Mouse (Mus musculus) splenic B cell, adult 2 months (primary cell): ENCODE results near the gene Uqcrq.

Source experiments
- DNase-seq: peaks from one replicate; pipeline ENCODE4 v3.0.0-alpha.2; 2011; ENCODE audit warnings: low read depth, low spot score
- H3K27me3 ChIP-seq: 2 replicates; pipeline ENCODE4 v1.6.1; 2012; ENCODE audit warnings: mild to moderate bottlenecking, low read length, moderate library complexity, mixed read lengths; ENCODE audit not compliant: control insufficient read depth, poor library complexity, insufficient read depth, severe bottlenecking
- H3K36me3 ChIP-seq: 2 replicates; pipeline ENCODE4 v1.6.1; 2012; ENCODE audit warnings: mild to moderate bottlenecking, low read length, moderate library complexity, mixed read lengths; ENCODE audit not compliant: control insufficient read depth, poor library complexity, insufficient read depth, severe bottlenecking

Uqcrq gene

DNA sequence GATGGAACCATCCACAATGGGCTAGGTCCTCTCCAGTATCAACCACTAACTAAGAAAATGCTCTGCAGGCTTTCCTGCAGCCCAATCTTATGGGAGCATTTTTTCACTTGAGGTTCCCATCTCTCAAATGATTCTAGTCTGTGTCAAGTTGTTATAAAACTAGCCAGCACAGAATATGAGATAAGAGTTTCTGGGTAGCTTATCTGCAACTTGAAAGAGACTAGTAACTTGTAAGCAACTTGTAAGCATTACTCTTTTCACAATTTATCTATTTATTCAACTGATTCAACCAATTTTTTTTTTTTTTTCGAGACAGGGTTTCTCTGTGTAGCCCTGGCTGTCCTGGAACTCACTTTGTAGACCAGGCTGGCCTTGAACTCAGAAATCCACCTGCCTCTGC, 27.0 kb downstream of the Uqcrq start:
- no peak for DNase-seq
- no peaks in the 10 kb centered on the region for H3K27me3 ChIP-seq
- H3K36me3 ChIP-seq, result peaks cover 30% of the 10 kb centered on the region

DNA sequence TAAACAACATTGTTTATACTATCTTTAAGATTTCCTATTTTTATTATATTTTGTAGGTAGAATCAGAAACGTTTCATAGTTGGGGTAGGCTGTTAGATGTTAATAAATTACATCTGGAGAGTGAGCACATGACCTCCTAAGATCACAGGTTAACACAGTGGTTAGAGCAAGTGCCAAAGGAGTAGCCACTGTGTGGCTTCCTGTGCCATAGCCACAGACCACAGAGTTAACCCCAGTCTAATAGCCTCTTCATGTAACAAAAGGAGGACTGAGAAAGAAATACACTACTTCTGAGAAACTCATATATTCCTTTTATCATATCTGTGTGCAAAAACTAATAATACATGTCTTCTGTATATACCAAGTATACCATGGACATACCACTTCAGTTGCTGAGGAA, 36.8 kb downstream of the Uqcrq start:
- DNase-seq, result no peak
- peaks cover 22% of the 10 kb centered on the region for H3K36me3 ChIP-seq
- H3K27me3 ChIP-seq, result no peaks in the 10 kb centered on the region

DNA sequence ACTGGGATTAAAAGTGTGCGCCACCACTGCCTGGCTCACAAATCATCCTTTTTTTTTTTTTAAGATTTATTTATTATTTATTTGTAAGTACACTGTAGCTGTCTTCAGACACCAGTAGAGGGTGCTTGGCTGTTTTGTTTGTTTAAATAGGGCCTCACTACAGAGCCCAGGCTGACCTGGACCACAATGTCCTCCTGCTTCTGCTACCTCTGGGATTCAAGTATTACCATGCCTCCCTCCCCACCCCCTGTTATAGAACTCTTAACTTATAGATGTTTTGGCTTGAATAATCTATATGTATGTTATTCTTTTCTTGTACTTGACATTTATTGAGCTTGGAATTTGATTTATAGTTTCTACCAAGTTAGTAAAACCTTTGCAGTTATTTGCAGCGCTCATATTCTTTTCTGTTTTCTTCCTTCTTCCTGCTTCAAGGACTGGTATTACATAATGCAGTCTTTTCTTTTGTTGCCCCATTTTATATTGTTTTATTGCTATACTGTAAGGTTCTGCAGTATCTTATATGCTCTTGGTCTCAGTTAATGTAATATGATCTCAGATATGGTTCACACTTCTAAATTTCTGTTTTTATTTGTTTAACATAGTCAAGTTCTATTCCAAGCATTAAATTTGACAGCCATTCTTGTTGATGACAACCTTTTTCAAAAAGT, 46.7 kb downstream of the Uqcrq start:
- DNase-seq, result no peak
- H3K36me3 ChIP-seq, result peaks cover 8% of the 10 kb centered on the region; the same call in 1 of the 2 replicates
- no peaks in the 10 kb centered on the region for H3K27me3 ChIP-seq

DNA sequence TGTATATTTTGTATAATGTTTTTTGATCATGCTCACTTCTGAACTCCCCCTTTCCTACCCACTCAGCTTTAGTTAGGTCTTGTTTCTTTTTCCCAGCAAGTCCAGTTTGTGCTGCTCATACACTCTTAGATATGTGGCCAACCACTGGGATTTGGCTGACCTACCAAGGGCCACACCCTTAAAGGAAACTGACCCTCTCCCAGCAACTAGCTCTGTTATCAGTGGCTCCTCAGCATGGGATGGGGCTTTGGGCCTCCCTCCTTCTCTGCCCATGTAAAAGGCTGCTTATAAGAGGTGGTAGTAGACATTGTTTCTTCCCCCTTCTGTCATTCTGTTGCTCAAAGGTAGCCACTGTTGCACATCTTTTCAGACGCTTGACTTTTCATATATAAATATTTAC, 51.7 kb downstream of the Uqcrq start:
- peaks cover 11% of the 10 kb centered on the region; the same call in 1 of the 2 replicates for H3K36me3 ChIP-seq
- no peaks in the 10 kb centered on the region for H3K27me3 ChIP-seq
- DNase-seq, result no peak
